Mouse (Mus musculus) olfactory bulb, adult 2 months (tissue): Measurements from ENCODE around the gene Nos1. TPM values are rescaled to one million over a fixed set of nuclear protein-coding genes. Genes with fewer than 3 reads are reported as not detected.
A peak's percentile ranks its signal among the peaks of the same experiment; 100 is the strongest.

Source experiments
- H3K27ac ChIP-seq: fragments of 200-500 bp; 2 replicates; pipeline ENCODE4 v1.5.1; 2012; ENCODE audit warnings: low read depth, low read length; ENCODE audit not compliant: insufficient read depth
- H3K4me1 ChIP-seq: fragments of 200-500 bp; 2 replicates; pipeline ENCODE4 v1.6.1; 2012; ENCODE audit warnings: low read length; ENCODE audit not compliant: control insufficient read depth, insufficient read depth
- H3K4me3 ChIP-seq: fragments of 200-500 bp; 2 replicates; pipeline ENCODE4 v1.5.1; 2012; ENCODE audit warnings: mild to moderate bottlenecking, low read depth, low read length, moderate library complexity; ENCODE audit not compliant: insufficient read depth
- CTCF ChIP-seq: fragments of 200-500 bp; IDR thresholded peaks from 2 replicates; pipeline ENCODE4 v1.5.1; 2012; ENCODE audit warnings: low read depth, mild to moderate bottlenecking, low read length, moderate library complexity; ENCODE audit not compliant: insufficient read depth
- POLR2A ChIP-seq: fragments of 200-500 bp; IDR thresholded peaks from 2 replicates; pipeline ENCODE4 v1.6.1; 2012; ENCODE audit warnings: mild to moderate bottlenecking, low read depth, low read length, moderate library complexity; ENCODE audit not compliant: insufficient read depth
- whole genome bisulfite sequencing: fragments of 180-500 bp; shearing (Covaris S2); methylation state at CpG from one replicate; pipeline ENCODE4 v1.1.7; 2018; 5-methylcytosine and 5-hydroxymethylcytosine counted together
- polyA plus RNA-seq: library from polyadenylated mRNA; stranded (reverse); fragments of >200 nt; gene quantifications from 2 replicates; pipeline ENCODE4 v1.2.4, GENCODE M21; 2012; ENCODE audit warnings: low replicate concordance; ENCODE audit not compliant: missing spikeins, insufficient read depth, insufficient read length

Nos1 gene
- polyA plus RNA-seq, 1 experiment: not detected

DNA sequence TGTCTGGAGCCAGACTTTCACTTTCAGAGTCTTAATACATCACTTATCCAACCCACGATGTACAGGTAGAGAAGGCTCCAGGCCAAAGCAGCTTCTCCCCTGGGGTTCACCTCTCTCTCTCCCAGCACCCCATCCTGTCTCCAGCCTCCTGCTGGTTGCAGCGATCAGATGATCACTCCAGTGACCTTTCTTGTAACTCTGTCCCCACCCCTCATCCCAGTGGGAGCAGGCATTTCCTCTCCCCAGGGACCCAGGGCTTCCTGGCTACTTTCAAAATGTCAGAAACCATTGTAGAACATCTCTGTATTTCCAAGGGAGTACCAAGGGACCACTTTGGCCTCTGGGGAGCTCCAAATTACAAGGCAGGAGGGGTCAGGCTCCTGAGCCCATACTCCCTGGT, 104.2 kb downstream of the Nos1 start:
- Histone ChIP-seq H3K4me3 (no peak overlapping the region), H3K4me1 (peaks cover 23% of the 10 kb centered on the region), H3K27ac (no peak overlapping the region)
- TF ChIP-seq CTCF (no peak), POLR2A (no peak)
- WGBS: 66% methylated on average over 2 of the region's 2 CpGs

DNA sequence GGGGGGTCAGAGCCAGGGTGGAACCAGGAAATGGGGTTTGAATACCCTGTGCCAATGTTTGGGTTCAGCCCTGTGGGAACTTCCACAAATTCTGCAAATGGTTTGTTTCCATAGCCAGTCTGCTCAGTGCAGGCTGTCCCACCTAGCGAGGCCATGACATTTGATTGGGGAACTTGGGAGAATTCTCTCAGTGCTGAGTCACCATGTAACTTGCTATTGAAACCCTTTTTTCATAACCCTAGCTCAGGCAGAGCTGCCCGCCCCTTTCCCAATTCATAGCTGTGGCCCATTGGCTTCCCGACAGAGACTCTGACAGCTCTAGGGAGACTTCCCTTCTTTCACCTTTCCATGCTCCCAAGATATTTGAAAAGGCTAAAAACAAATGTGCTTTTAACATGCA, 107.3 kb downstream of the Nos1 start:
- WGBS: 26% methylated on average over 3 of the region's 3 CpGs
- H3K27ac ChIP-seq: no peak overlapping the region
- H3K4me1 ChIP-seq: peaks cover 27% of the 10 kb centered on the region
- TF ChIP-seq CTCF (no peak), POLR2A (no peak)
- no peak overlapping the region for H3K4me3 ChIP-seq

DNA sequence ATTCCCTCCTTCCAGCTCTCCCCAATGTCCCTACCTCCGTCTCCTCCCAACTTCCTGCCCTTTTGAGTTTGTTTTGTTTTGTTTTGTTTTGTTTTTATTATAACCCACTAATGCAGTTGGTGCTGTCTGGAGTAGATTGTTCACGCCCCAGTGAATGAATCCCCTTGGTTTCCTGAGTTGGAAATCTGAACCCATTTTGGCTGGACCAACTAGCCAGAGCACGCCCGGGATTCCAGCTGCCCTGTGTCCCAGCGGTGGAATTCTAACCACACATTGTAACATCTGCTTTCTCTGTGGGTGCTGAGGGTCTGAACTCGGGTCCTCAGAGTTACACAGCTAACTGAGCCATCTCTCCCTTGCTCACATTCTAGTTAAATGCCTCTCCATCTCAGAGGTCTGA, 108.1 kb downstream of the Nos1 start:
- no peak overlapping the region for H3K27ac ChIP-seq
- no peak for TF ChIP-seq POLR2A
- TF ChIP-seq CTCF: no peak
- no peak overlapping the region for H3K4me3 ChIP-seq
- WGBS: 51% methylated on average over 6 of the region's 6 CpGs
- peaks cover 27% of the 10 kb centered on the region for H3K4me1 ChIP-seq

DNA sequence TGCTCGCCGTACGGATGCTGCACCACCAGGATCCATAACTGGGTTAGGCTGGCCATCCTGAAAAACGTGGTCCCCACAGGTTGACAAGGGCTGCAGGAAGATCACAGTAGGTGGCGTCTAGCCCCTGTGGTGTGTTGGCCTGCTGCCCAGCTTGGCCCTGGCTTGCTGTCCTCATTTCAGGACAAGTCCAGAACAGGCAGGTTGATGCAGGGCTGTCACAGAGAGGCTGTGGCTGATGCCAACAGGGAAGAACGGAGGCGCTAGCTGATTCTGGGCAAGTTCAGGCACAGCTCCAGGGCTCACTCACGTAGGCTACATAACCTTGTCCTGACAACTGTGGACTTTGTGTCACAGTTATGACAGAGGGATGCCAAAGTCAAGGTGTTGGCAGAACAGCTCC, 108.7 kb downstream of the Nos1 start:
- no peak overlapping the region for H3K4me3 ChIP-seq
- 61% methylated on average over 8 of the region's 8 CpGs for WGBS
- no peak for TF ChIP-seq CTCF
- no peak for TF ChIP-seq POLR2A
- no peak overlapping the region for H3K27ac ChIP-seq
- H3K4me1 ChIP-seq: peaks cover 27% of the 10 kb centered on the region

DNA sequence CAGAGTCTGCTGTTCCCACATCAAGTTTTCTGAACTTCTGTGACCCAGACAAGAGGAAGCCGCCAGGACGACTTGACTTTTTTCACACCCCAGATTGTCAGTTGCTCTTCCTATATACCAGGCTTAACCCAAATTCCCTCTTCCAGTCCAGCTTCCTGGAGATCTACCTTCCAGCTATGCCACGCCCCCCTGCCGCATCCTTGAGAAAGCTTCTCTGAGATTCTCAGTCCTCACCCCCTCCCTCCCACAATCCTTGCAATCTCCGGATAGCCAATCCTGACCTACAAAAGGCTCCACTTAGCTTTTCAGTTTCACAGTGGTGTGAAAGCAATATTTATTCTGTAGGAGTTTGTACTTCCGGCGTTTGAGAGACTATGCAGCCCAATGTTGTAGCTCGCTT, 110.0 kb downstream of the Nos1 start:
- TF ChIP-seq POLR2A (no peak), CTCF (no peak)
- peaks cover 27% of the 10 kb centered on the region for H3K4me1 ChIP-seq
- WGBS: 52% methylated on average over 8 of the region's 8 CpGs
- 0 out of 2 replicates have a peak overlapping the region, but pooled peaks have one; percentile 27 for H3K27ac ChIP-seq
- no peak overlapping the region for H3K4me3 ChIP-seq

DNA sequence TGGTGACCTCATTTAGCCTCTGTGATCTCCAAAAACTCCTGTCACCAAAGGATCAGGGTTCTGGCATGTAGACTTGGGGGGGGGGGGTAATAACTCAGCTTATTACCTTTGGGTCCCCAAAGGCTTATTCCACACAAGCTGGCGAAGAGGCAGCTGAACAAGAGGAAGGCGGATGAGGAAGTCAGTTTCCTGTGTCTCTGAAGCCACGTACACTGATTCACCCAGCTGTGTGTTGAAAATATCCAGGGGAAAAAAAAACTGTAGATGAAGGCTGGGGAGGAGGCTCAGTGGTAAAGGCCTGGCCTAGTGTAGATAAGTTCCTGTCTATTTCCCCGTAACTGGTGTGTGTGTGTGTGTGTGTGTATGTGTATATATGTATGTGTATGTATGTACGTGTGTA, 110.7 kb downstream of the Nos1 start:
- H3K4me3 ChIP-seq: no peak overlapping the region
- H3K4me1 ChIP-seq: peaks cover 27% of the 10 kb centered on the region
- H3K27ac ChIP-seq: peak overlapping the region; percentile 27; the same call in 1 of the 2 replicates
- TF ChIP-seq POLR2A: no peak
- no peak for TF ChIP-seq CTCF
- WGBS: 41% methylated on average over 5 of the region's 5 CpGs

DNA sequence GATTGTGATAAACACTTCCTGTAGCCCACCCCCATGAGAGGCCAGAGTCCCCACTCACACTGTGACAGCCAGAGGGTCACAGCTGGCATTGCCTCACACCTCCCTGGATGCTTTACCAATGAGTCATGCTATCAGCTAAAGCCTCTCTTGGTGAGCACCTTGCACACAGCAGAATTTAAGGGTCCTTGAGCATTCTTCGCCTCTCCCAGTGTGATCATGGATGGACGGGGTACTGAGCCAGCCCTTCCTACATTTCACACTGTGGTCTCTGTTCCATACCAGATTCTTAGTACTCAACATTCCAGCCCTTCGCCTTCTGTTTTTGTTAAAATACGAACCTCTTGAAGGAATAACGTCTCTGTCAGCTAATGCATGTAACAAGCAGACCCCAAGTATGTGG, 113.2 kb downstream of the Nos1 start:
- no peak overlapping the region for H3K4me3 ChIP-seq
- 94% methylated on average over 5 of the region's 5 CpGs for WGBS
- no peak overlapping the region for H3K27ac ChIP-seq
- H3K4me1 ChIP-seq: peaks cover 29% of the 10 kb centered on the region
- TF ChIP-seq CTCF (no peak), POLR2A (no peak)

DNA sequence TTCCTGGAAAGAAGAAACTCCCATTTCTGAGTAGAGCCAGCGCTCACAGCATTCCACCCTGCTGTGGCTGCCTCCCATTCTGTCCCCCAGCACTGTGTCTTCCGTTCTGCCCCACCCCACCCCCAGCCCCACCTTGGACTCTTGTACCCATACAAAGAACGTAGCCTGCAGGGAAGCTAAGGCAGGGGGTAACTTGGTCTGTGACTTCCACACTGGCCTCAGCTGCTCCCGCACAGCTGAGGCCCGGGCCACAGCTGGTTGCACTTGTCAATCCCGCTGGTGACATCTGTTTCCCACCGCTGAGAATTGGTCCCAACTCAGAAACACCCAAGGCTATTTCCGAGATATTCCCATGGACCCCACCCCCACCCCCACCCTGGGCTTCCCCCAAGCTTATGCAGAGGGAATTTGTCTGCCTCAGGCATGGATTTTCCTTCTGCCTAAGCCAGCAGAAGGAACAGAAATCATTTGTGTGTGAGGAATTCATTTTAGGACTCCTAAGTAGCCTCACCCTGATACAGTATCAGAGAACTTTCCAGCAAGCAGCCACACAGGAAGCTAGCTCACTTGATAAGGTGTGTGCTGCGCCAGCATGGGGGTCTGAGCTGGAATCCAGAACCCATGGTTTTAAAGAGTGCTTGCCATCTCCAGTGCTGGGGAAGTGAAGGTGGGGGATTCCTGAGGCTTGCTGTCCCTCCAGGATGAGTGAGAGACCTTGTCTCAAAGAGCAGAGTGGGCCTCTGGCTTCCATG, 117.4 kb downstream of the Nos1 start:
- Histone ChIP-seq H3K4me3 (no peak overlapping the region), H3K27ac (no peak overlapping the region), H3K4me1 (peaks cover 18% of the 10 kb centered on the region)
- 36% methylated on average over 9 of the region's 9 CpGs for WGBS
- TF ChIP-seq CTCF: no peak
- TF ChIP-seq POLR2A: no peak

DNA sequence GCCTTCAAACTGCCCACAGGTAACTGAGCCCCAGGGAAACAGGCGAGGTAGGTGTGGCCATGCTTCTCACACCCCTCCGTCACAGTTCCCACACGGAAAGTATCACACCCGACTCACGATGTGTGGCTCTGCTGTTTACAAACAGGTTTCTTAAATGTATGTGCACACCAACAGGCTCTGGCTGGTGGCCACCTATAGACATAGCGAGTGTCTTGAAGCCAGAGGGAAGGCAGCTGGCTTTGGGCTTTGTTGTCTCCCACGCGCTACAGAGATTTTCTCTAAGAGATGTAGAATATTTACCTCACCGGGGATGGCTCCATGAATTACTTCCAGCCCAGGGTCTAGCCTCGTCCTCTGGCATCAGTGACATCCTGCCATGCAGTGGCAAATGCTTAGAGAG, 118.5 kb downstream of the Nos1 start:
- Histone ChIP-seq H3K4me1 (peaks cover 18% of the 10 kb centered on the region), H3K4me3 (no peak overlapping the region), H3K27ac (no peak overlapping the region)
- 60% methylated on average over 10 of the region's 10 CpGs for WGBS
- TF ChIP-seq CTCF (no peak), POLR2A (no peak)
